Mouse (Mus musculus) lung, embryonic 15.5 days (tissue): ENCODE measurements around the gene Hdac6. TPM values are rescaled to one million over a fixed set of nuclear protein-coding genes. Genes with fewer than 3 reads are reported as not detected.
"Not testable (repeated sequence)": the region's sequence is repeated elsewhere in the genome, so short reads cannot be mapped to it uniquely, and the experiment has no call there.

Experiments
- ATAC-seq: fragments of 200-750 bp; cut with Nextera tagmentation; 2 replicates; pipeline ENCODE4 v1.8.0; 2017; ENCODE audit warnings: moderate number of reproducible peaks, borderline replicate concordance; ENCODE audit not compliant: low FRiP score, low TSS enrichment; ENCODE audit errors: extremely low read depth
- H3K27ac ChIP-seq: fragments of 300-500 bp; sonication (generic); 2 replicates; pipeline ENCODE4 v1.5.1; 2015; ENCODE audit warnings: moderate library complexity, mild to moderate bottlenecking, inconsistent platforms
- H3K27me3 ChIP-seq: fragments of 300-500 bp; sonication (generic); 2 replicates; pipeline ENCODE4 v1.6.1; 2015; ENCODE audit warnings: inconsistent platforms
- H3K36me3 ChIP-seq: fragments of 300-500 bp; sonication (generic); 2 replicates; pipeline ENCODE4 v1.6.1; 2015; ENCODE audit warnings: inconsistent platforms
- H3K4me1 ChIP-seq: fragments of 300-500 bp; sonication (generic); 2 replicates; pipeline ENCODE4 v1.6.1; 2015; ENCODE audit warnings: inconsistent platforms
- H3K4me2 ChIP-seq: fragments of 300-500 bp; sonication (generic); 2 replicates; pipeline ENCODE4 v1.6.1; 2015; ENCODE audit warnings: inconsistent platforms, mild to moderate bottlenecking, moderate library complexity
- H3K4me3 ChIP-seq: fragments of 300-500 bp; sonication (generic); 2 replicates; pipeline ENCODE4 v1.5.1; 2015; ENCODE audit warnings: mild to moderate bottlenecking, inconsistent platforms
- H3K9ac ChIP-seq: fragments of 300-500 bp; sonication (generic); 2 replicates; pipeline ENCODE4 v1.6.1; 2015; ENCODE audit warnings: inconsistent platforms
- H3K9me3 ChIP-seq: fragments of 300-500 bp; sonication (generic); 2 replicates; pipeline ENCODE4 v1.6.1; 2016; ENCODE audit warnings: inconsistent platforms
- WGBS: fragments of 180-500 bp; shearing (Covaris S2); methylation state at CpG from one replicate; pipeline ENCODE4 v1.1.7; 2015; 5-methylcytosine and 5-hydroxymethylcytosine counted together
- polyA plus RNA-seq: library from polyadenylated mRNA; unstranded; fragments of >200 nt; fragmentation: Nextera tagmentation; extraction: Ambion mirVana; gene quantifications from 2 replicates; pipeline ENCODE4 v1.2.1, GENCODE M21; 2015

Hdac6 gene
- polyA plus RNA-seq, 1 experiment from 2014 or later: 26.8 TPM

DNA sequence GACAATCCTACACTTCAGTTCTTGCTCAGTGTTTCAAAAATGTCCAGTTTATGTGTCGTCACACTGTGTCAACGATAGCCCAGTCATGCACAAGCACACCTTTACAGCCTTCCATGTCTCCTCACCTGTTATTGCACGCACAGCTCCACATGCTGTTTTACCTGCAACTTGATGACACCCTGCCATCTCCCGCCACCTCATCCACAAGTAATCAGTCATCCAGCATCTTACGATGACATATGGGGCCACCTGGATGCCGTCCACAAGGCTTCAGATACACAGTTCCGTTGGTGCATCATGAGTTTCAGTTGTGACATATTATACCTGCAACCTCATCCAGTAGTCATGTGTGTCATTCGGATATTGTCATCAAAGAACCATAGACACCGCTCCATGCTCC, 11.2 kb upstream of the Hdac6 start:
- no peaks in the 10 kb centered on the region for H3K36me3 ChIP-seq
- H3K9me3 ChIP-seq: no peaks in the 10 kb centered on the region
- H3K4me3 ChIP-seq: no peak overlapping the region
- no peak overlapping the region for H3K4me2 ChIP-seq
- no peak for ATAC-seq
- no peak overlapping the region for H3K27ac ChIP-seq
- no peaks in the 10 kb centered on the region for H3K27me3 ChIP-seq
- no peaks in the 10 kb centered on the region for H3K4me1 ChIP-seq
- 89% methylated on average over 9 of the region's 9 CpGs for WGBS
- H3K9ac ChIP-seq: no peak overlapping the region

DNA sequence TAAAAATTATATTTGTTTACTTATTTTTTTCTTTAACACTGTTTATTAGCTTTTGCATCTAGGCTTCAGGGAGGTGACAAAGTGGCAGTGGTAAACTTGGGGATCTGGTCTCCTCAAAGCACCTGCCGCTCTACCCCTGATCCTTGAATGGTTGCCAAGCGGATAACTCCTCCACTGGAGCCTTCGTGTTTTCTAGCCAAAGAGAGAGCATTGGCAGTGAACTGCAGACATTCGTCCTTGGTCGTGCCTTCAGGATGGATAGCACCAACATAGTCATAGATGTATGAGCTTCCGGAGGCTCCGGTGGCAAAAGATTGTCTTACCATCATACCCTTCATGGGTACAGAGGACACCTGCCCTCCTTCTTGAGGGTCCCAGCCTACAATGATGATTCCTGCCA, 2.4 kb upstream of the Hdac6 start:
- 83% methylated on average over 7 of the region's 7 CpGs for WGBS
- Histone ChIP-seq H3K9me3 (no peaks in the 10 kb centered on the region), H3K4me3 (no peak overlapping the region), H3K9ac (no peak overlapping the region), H3K36me3 (no peaks in the 10 kb centered on the region), H3K4me1 (no peaks in the 10 kb centered on the region), H3K27ac (no peak overlapping the region), H3K4me2 (no peak overlapping the region), H3K27me3 (no peaks in the 10 kb centered on the region)
- no peak for ATAC-seq

- no peaks in the 10 kb centered on the region for H3K27me3 ChIP-seq
- H3K4me2 ChIP-seq: peak overlapping the region; percentile 56
- H3K4me1 ChIP-seq: no peaks in the 10 kb centered on the region
- H3K4me3 ChIP-seq: peak overlapping the region; percentile 53
- no peaks in the 10 kb centered on the region for H3K9me3 ChIP-seq
- no peaks in the 10 kb centered on the region; the same call in 1 of the 2 replicates for H3K36me3 ChIP-seq
- WGBS: 13% methylated on average over 38 of the region's 38 CpGs
- H3K9ac ChIP-seq: peak overlapping the region; percentile 42; the same call in 1 of the 2 replicates
- 0 out of 2 replicates have a peak overlapping the region, but pooled peaks have one; percentile 19 for H3K27ac ChIP-seq
- peak; percentile 99 for ATAC-seq
Measured at GRCm38 (mm10) chrX:7947900-7948492, 307 bp upstream of the Hdac6 start.

DNA sequence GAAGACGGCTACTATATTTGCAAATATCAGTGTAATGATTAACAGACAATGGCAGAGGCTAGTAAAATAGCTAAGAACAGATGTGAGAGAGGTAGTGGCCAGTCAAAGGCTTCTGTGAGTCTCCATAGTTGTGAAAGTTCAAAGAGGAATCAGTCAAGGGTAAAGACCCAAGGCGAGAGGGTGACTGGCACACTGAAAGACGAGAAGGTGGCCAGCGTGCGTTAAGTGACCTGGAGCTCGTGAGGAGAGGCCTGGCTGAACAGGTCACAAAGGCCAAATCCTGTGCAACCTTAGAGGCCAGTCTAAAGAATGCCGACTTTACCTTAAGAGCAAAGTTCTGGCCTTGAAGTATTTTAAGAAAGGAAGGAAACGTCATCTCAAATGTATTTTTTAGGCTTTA, 2.1 kb downstream of the Hdac6 start:
- WGBS: 69% methylated on average over 8 of the region's 8 CpGs
- H3K27me3 ChIP-seq: no peaks in the 10 kb centered on the region
- no peak for ATAC-seq
- H3K9me3 ChIP-seq: no peaks in the 10 kb centered on the region
- no peak overlapping the region for H3K4me2 ChIP-seq
- H3K36me3 ChIP-seq: no peaks in the 10 kb centered on the region; the same call in 1 of the 2 replicates
- H3K27ac ChIP-seq: no peak overlapping the region
- no peak overlapping the region for H3K4me3 ChIP-seq
- no peaks in the 10 kb centered on the region for H3K4me1 ChIP-seq
- no peak overlapping the region for H3K9ac ChIP-seq

DNA sequence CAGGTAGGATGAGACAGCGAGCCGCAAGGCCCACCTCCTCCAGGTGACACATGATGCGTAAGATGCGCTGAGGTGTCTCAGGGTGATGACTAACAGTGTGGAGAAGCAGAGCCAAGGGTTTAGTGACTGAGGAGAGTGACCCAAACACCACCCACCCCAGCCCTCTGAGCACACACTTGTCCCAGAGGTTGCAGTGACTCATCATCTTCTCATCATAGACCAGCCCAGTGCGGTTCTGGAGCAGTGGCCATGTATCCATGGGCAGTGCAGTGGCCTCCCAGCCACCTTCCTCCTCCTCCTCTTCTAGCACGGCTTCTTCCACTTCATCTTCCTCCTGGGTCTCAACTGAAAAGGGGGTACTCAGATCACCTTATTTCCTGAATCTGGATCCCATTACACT, 10.0 kb downstream of the Hdac6 start:
- Histone ChIP-seq H3K4me3 (no peak overlapping the region), H3K27ac (no peak overlapping the region), H3K9ac (no peak overlapping the region), H3K4me2 (no peak overlapping the region), H3K4me1 (no peaks in the 10 kb centered on the region), H3K36me3 (0 out of 2 replicates have a peak, but pooled peaks cover 2% of the 10 kb centered on the region), H3K9me3 (no peaks in the 10 kb centered on the region), H3K27me3 (no peaks in the 10 kb centered on the region)
- 87% methylated on average over 6 of the region's 6 CpGs for WGBS
- ATAC-seq: no peak

DNA sequence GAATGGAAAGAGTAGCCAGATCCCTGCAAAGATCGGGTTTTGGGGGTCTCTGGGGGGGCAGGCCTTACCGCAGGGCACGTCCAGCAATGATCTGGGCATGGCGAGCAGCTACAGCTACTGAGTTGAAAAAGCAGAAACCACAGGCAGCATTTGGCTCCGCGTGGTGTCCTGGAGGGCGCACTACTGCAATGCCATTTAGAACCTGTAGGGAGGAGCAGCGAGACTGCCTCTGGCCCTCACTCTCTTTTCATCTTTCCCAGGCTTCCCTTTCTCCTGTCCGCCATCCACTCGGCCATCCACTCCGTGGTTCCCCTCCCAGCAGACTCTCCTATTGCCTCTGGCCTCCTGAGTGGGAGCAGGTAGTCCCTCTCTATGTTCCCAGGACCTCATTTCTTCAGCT, 10.8 kb downstream of the Hdac6 start:
- Histone ChIP-seq H3K27ac (no peak overlapping the region), H3K27me3 (no peaks in the 10 kb centered on the region), H3K9ac (no peak overlapping the region), H3K4me3 (no peak overlapping the region), H3K36me3 (0 out of 2 replicates have a peak, but pooled peaks cover 2% of the 10 kb centered on the region), H3K9me3 (no peaks in the 10 kb centered on the region), H3K4me1 (no peaks in the 10 kb centered on the region), H3K4me2 (no peak overlapping the region)
- no peak for ATAC-seq
- 51% methylated on average over 11 of the region's 11 CpGs for WGBS

- Histone ChIP-seq H3K4me3 (no peak within 1 kb of the TSS), H3K4me2 (no peak within 1 kb of the TSS), H3K9ac (no peak within 1 kb of the TSS), H3K36me3 (0 out of 2 replicates have a peak, but pooled peaks cover 1% of the 10 kb centered on the region), H3K27ac (no peak within 1 kb of the TSS), H3K9me3 (no peaks in the 10 kb centered on the region), H3K4me1 (no peaks in the 10 kb centered on the region), H3K27me3 (peaks cover 41% of the 10 kb centered on the region)
- ATAC-seq: no peak
- WGBS: 17% methylated on average over 17 of the region's 19 CpGs
Measured at GRCm38 (mm10) chrX:7928270-7928790, 19.4 kb downstream of the Hdac6 start, which contains the start of gene Eras. Eras (minus strand) TSS chrX:7928607.

DNA sequence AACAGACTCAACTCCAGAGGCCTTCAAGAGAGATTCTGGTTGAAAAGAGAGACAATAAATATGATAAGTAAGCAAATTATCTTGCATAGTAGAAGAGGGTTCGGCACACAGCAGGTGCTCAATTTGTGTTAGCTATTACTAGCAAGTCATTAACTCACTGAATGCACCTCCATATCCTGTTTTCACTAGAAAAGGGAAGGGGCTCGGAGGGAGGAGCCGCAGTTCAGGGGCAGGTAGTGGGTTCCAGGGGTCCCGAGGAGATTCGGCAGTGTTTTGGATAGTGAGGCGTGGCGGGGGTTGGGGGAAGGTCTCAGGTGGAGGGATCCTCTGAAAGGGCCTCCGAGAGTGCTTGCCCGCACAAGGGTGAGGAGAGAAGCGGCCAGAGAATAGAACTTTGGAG, 20.6 kb downstream of the Hdac6 start:
- Histone ChIP-seq H3K9ac (no peak overlapping the region), H3K9me3 (no peaks in the 10 kb centered on the region), H3K27ac (no peak overlapping the region), H3K4me1 (0 out of 2 replicates have a peak, but pooled peaks cover 2% of the 10 kb centered on the region), H3K4me3 (no peak overlapping the region), H3K36me3 (no peaks in the 10 kb centered on the region), H3K4me2 (no peak overlapping the region), H3K27me3 (peaks cover 53% of the 10 kb centered on the region)
- no peak for ATAC-seq
- WGBS: 17% methylated on average over 10 of the region's 10 CpGs

DNA sequence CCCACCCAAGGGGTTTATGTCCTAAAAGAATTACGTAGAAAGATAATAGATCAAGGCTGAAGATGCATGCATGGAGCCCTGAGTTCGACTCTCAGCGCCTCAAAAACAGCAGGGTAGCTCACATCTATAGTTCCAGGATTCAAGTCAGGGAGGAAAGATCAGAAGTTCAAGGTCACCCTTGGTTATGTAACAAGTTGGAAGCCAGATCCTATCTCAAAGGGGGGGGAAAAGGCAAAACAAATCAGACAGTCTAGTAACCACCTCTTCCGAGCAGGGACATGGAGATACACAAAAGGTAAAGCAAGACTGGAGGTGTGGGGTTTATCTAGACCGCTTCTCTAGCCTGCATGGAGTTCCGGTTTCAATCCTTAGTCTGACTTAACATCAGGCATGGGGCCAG, 21.4 kb downstream of the Hdac6 start:
- 0 out of 2 replicates have a peak, but pooled peaks cover 5% of the 10 kb centered on the region for H3K4me1 ChIP-seq
- WGBS: 66% methylated on average over 6 of the region's 6 CpGs
- no peak overlapping the region for H3K9ac ChIP-seq
- H3K4me3 ChIP-seq: no peak overlapping the region
- no peak overlapping the region for H3K4me2 ChIP-seq
- H3K27me3 ChIP-seq: peaks cover 62% of the 10 kb centered on the region
- no peak for ATAC-seq
- no peak overlapping the region for H3K27ac ChIP-seq
- no peaks in the 10 kb centered on the region for H3K9me3 ChIP-seq
- H3K36me3 ChIP-seq: no peaks in the 10 kb centered on the region

DNA sequence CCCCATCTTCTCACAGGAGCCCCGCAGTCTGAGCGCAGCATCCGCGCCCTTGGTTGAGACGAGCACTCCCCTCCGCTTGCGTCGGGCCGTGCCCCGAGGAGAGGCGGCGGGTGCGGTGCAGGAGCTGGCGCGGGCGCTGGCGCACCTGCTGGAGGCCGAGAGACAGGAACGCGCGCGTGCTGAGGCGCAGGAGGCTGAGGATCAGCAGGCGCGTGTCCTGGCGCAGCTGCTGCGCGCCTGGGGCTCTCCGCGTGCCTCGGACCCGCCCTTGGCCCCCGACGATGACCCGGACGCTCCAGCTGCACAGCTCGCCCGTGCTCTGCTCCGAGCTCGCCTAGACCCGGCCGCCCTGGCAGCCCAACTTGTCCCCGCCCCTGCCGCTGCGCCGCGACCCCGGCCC, 25.7 kb downstream of the Hdac6 start:
- Histone ChIP-seq H3K27ac (no peak overlapping the region), H3K27me3 (peaks cover 70% of the 10 kb centered on the region), H3K9me3 (no peaks in the 10 kb centered on the region), H3K4me2 (peak overlapping the region; percentile 47), H3K4me3 (peak overlapping the region; percentile 18), H3K36me3 (no peaks in the 10 kb centered on the region), H3K4me1 (0 out of 2 replicates have a peak, but pooled peaks cover 5% of the 10 kb centered on the region), H3K9ac (no peak overlapping the region)
- ATAC-seq: no peak
- 18% methylated on average over 29 of the region's 48 CpGs for WGBS

GRCm38 (mm10) chrX:7919601-7920383, 27.9 kb downstream of the Hdac6 start, which contains the start of gene Pcsk1n:
Pcsk1n (plus strand) TSS chrX:7919822.
- 0 out of 2 replicates have a peak within 1 kb of the TSS, but pooled peaks have one; percentile 18 for H3K4me2 ChIP-seq
- ATAC-seq: no peak; the same call in 1 of the 2 replicates
- H3K4me1 ChIP-seq: 0 out of 2 replicates have a peak, but pooled peaks cover 5% of the 10 kb centered on the region
- no peaks in the 10 kb centered on the region for H3K36me3 ChIP-seq
- WGBS: 14% methylated on average over 36 of the region's 40 CpGs
- H3K9me3 ChIP-seq: no peaks in the 10 kb centered on the region
- peaks cover 54% of the 10 kb centered on the region for H3K27me3 ChIP-seq
- H3K9ac ChIP-seq: no peak within 1 kb of the TSS
- H3K27ac ChIP-seq: no peak within 1 kb of the TSS
- 0 out of 2 replicates have a peak within 1 kb of the TSS, but pooled peaks have one; percentile 7 for H3K4me3 ChIP-seq

DNA sequence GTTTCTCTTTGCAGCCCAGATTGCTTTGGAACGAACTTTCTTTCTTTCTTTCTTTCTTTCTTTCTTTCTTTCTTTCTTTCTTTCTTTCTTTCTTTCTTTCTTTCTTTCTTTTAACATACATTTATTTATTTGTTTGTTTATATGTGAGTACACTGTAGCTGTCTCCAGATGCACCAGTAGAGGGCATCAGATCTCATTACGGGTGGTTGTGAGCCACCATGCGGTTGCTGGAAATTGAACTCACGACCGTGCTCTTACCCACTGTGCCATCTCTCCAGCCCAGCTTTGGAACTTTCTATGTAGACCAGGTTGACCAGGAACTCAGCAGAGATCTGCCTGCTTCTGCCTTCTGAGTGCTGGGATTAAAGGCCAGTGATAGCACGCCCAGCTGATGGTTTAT, 29.7 kb downstream of the Hdac6 start:
- not testable (repeated sequence) for H3K27ac ChIP-seq, ATAC-seq, H3K4me2 ChIP-seq, H3K4me3 ChIP-seq, H3K9ac ChIP-seq, H3K36me3 ChIP-seq, H3K4me1 ChIP-seq, H3K9me3 ChIP-seq
- WGBS: 73% methylated on average over 6 of the region's 6 CpGs
- peaks cover 38% of the 10 kb centered on the region for H3K27me3 ChIP-seq
